Mouse (Mus musculus) lung, embryonic 14.5 days (tissue): ENCODE measurements at regions not wholly inside any gene's neighbourhood (a gene's known extent, or its start where the extent isn't known, plus 50 kb on each side); places are given as distances from the start of the nearest gene placed in this dataset.

Experiments
- ATAC-seq: fragments of 200-750 bp; cut with Nextera tagmentation; 2 replicates; pipeline ENCODE4 v1.8.0; 2017; ENCODE audit warnings: mild to moderate bottlenecking, moderate TSS enrichment, moderate library complexity; ENCODE audit not compliant: insufficient read depth
- DNase-seq: peaks from one replicate; pipeline ENCODE4 v3.0.0-alpha.2; 2015
- H3K27ac ChIP-seq: fragments of 300-500 bp; sonication (generic); 2 replicates; pipeline ENCODE4 v1.5.1; 2014; ENCODE audit warnings: low read depth, mild to moderate bottlenecking, moderate library complexity
- H3K27me3 ChIP-seq: fragments of 300-500 bp; sonication (generic); 2 replicates; pipeline ENCODE4 v1.6.1; 2014; ENCODE audit warnings: low read length, control low read depth; ENCODE audit not compliant: insufficient read depth
- H3K36me3 ChIP-seq: fragments of 300-500 bp; sonication (generic); 2 replicates; pipeline ENCODE4 v1.6.1; 2014; ENCODE audit warnings: control low read depth; ENCODE audit not compliant: insufficient read depth
- H3K4me1 ChIP-seq: fragments of 300-500 bp; sonication (generic); 2 replicates; pipeline ENCODE4 v1.6.1; 2014; ENCODE audit warnings: antibody characterized with exemption, control low read depth; ENCODE audit not compliant: insufficient read depth
- H3K4me2 ChIP-seq: fragments of 300-500 bp; sonication (generic); 2 replicates; pipeline ENCODE4 v1.6.1; 2014; ENCODE audit warnings: mild to moderate bottlenecking
- H3K4me3 ChIP-seq: fragments of 300-500 bp; sonication (generic); 2 replicates; pipeline ENCODE4 v1.5.1; 2014; ENCODE audit warnings: low read depth, low read length
- H3K9ac ChIP-seq: fragments of 300-500 bp; sonication (generic); 2 replicates; pipeline ENCODE4 v1.6.1; 2014
- H3K9me3 ChIP-seq: fragments of 300-500 bp; sonication (generic); 2 replicates; pipeline ENCODE4 v1.6.1; 2016; ENCODE audit warnings: low read depth, low read length, control low read depth
- CTCF ChIP-seq: IDR thresholded peaks from 2 replicates; pipeline ENCODE4 v1.5.1; 2016; ENCODE audit warnings: antibody characterized with exemption, low read depth
- WGBS: fragments of 180-500 bp; shearing (Covaris S2); extraction: QIAGEN DNeasy Blood & Tissue Kit; methylation state at CpG from one replicate; pipeline ENCODE4 v1.1.7; 2014; 5-methylcytosine and 5-hydroxymethylcytosine counted together

GRCm38 (mm10) chr12:38928786-38929351, 149.7 kb downstream of the Etv1 start:
- no peak overlapping the region for H3K27ac ChIP-seq
- H3K4me1 ChIP-seq: no peaks in the 10 kb centered on the region
- WGBS: 49% methylated on average over 11 of the region's 11 CpGs
- DNase-seq (peak; percentile 70), ATAC-seq (peak; percentile 49; the same call in 1 of the 2 replicates)
- H3K27me3 ChIP-seq: no peaks in the 10 kb centered on the region
- TF ChIP-seq CTCF: no peak
- H3K9ac ChIP-seq: no peak overlapping the region
- H3K4me2 ChIP-seq: no peak overlapping the region
- no peaks in the 10 kb centered on the region for H3K36me3 ChIP-seq
- H3K9me3 ChIP-seq: no peaks in the 10 kb centered on the region
- H3K4me3 ChIP-seq: no peak overlapping the region

GRCm38 (mm10) chr12:38929644-38930043, 150.5 kb downstream of the Etv1 start:
- DNase-seq (no peak), ATAC-seq (no peak)
- no peak overlapping the region for H3K4me3 ChIP-seq
- no peak overlapping the region for H3K9ac ChIP-seq
- H3K27me3 ChIP-seq: no peaks in the 10 kb centered on the region
- no peak overlapping the region for H3K4me2 ChIP-seq
- no peaks in the 10 kb centered on the region for H3K9me3 ChIP-seq
- WGBS: 71% methylated on average over 1 of the region's 1 CpGs
- no peak for TF ChIP-seq CTCF
- H3K4me1 ChIP-seq: no peaks in the 10 kb centered on the region
- no peaks in the 10 kb centered on the region for H3K36me3 ChIP-seq
- no peak overlapping the region for H3K27ac ChIP-seq

- 74% methylated on average over 2 of the region's 2 CpGs for WGBS
- Histone ChIP-seq H3K27me3 (no peaks in the 10 kb centered on the region), H3K4me3 (no peak overlapping the region), H3K4me1 (no peaks in the 10 kb centered on the region), H3K4me2 (no peak overlapping the region), H3K27ac (no peak overlapping the region), H3K9ac (no peak overlapping the region), H3K9me3 (no peaks in the 10 kb centered on the region), H3K36me3 (no peaks in the 10 kb centered on the region)
- no peak for TF ChIP-seq CTCF
- ATAC-seq (no peak), DNase-seq (no peak)
Observed at GRCm38 (mm10) chr12:38931769-38932168, 152.6 kb downstream of the Etv1 start.

GRCm38 (mm10) chr12:38959605-38960004, 180.4 kb downstream of the Etv1 start:
- no peak for TF ChIP-seq CTCF
- 39% methylated on average over 1 of the region's 1 CpGs for WGBS

GRCm38 (mm10) chr12:38962302-38962701, 183.1 kb downstream of the Etv1 start:
- TF ChIP-seq CTCF: no peak
- Histone ChIP-seq H3K27ac (no peak overlapping the region), H3K9me3 (no peaks in the 10 kb centered on the region), H3K4me1 (no peaks in the 10 kb centered on the region), H3K4me2 (no peak overlapping the region), H3K36me3 (no peaks in the 10 kb centered on the region), H3K4me3 (no peak overlapping the region), H3K9ac (no peak overlapping the region), H3K27me3 (no peaks in the 10 kb centered on the region)
- DNase-seq (no peak), ATAC-seq (no peak)

More at GRCm38 (mm10) chr12:38959605-38960004, 180.4 kb downstream of the Etv1 start:
- Histone ChIP-seq H3K27ac (no peak overlapping the region), H3K4me1 (no peaks in the 10 kb centered on the region), H3K27me3 (no peaks in the 10 kb centered on the region), H3K9me3 (no peaks in the 10 kb centered on the region), H3K36me3 (no peaks in the 10 kb centered on the region), H3K4me2 (no peak overlapping the region), H3K9ac (no peak overlapping the region), H3K4me3 (no peak overlapping the region)
- DNase-seq (no peak), ATAC-seq (no peak)

- Histone ChIP-seq H3K27ac (no peak overlapping the region), H3K4me1 (no peaks in the 10 kb centered on the region), H3K9ac (no peak overlapping the region), H3K4me3 (no peak overlapping the region), H3K27me3 (no peaks in the 10 kb centered on the region), H3K36me3 (no peaks in the 10 kb centered on the region), H3K9me3 (no peaks in the 10 kb centered on the region), H3K4me2 (no peak overlapping the region)
- TF ChIP-seq CTCF: no peak
- DNase-seq (no peak), ATAC-seq (no peak)
- WGBS: 59% methylated on average over 2 of the region's 2 CpGs
Observed at GRCm38 (mm10) chr12:38970347-38970746, 191.2 kb downstream of the Etv1 start.

- Histone ChIP-seq H3K4me1 (no peaks in the 10 kb centered on the region), H3K36me3 (no peaks in the 10 kb centered on the region), H3K9ac (no peak overlapping the region), H3K4me2 (no peak overlapping the region), H3K4me3 (no peak overlapping the region), H3K9me3 (no peaks in the 10 kb centered on the region), H3K27me3 (no peaks in the 10 kb centered on the region), H3K27ac (no peak overlapping the region)
- 33% methylated on average over 3 of the region's 3 CpGs for WGBS
- TF ChIP-seq CTCF: no peak
- ATAC-seq (peak; percentile 52; the same call in 1 of the 2 replicates), DNase-seq (peak; percentile 55)
Observed at GRCm38 (mm10) chr12:38972205-38972604, 193.0 kb downstream of the Etv1 start.

GRCm38 (mm10) chr12:38975508-38975907, 196.3 kb downstream of the Etv1 start:
- ATAC-seq: no peak
- TF ChIP-seq CTCF: no peak
- Histone ChIP-seq H3K4me1 (no peaks in the 10 kb centered on the region), H3K4me2 (no peak overlapping the region), H3K9me3 (no peaks in the 10 kb centered on the region), H3K36me3 (no peaks in the 10 kb centered on the region), H3K9ac (no peak overlapping the region), H3K27ac (no peak overlapping the region), H3K27me3 (no peaks in the 10 kb centered on the region), H3K4me3 (no peak overlapping the region)
- DNase-seq: no peak
- WGBS: 56% methylated on average over 4 of the region's 4 CpGs
